Mouse (Mus musculus): ENCODE measurements around the gene Rabggtb. TPM values are rescaled to one million over a fixed set of nuclear protein-coding genes. Genes with fewer than 3 reads are reported as not detected.

Rabggtb gene
- total and polyA plus RNA-seq, 3 experiments = 48.0 to 98.2 (median 81.8) TPM

GRCm38 (mm10) chr3:153943003-153943640 is 30.3 kb upstream of the Rabggtb start:
- H3K27ac ChIP-seq = peak overlapping the region; percentile 94
- DNase-seq = no peak
- no peaks in the 10 kb centered on the region for H3K27me3 ChIP-seq (ENCODE audit: control insufficient read depth, insufficient read depth, low read length)
- no peaks in the 10 kb centered on the region; the same call in 1 of the 2 replicates for H3K79me2 ChIP-seq (replicated peaks; ENCODE audit: control insufficient read depth, insufficient read depth, low read length)
- WGBS = 18% methylated on average over 12 of the region's 12 CpGs
- peak overlapping the region; percentile 33; the same call in 1 of the 2 replicates for H3K9ac ChIP-seq (ENCODE audit: low read depth, low read length)
- peaks cover 5% of the 10 kb centered on the region for H3K4me1 ChIP-seq (ENCODE audit: control insufficient read depth, insufficient read depth, low read length)
- intact Hi-C loops (cut with DNase I) = no loop called here
- no peak for TF ChIP-seq POLR2A (IDR thresholded peaks at IDR 0.05; ENCODE audit: insufficient read depth, low read depth, low read length)
- H3K36me3 ChIP-seq (ENCODE audit: control insufficient read depth, insufficient read depth, low read length) = peaks cover 10% of the 10 kb centered on the region
- peak overlapping the region; percentile 84 for H3K4me3 ChIP-seq

- no peak for TF ChIP-seq POLR2A (IDR thresholded peaks at IDR 0.05; ENCODE audit: insufficient read depth, low read depth, low read length)
- TF ChIP-seq CTCF (IDR thresholded peaks at IDR 0.05) = no peak
- TF ChIP-seq EP300 (IDR thresholded peaks at IDR 0.05; ENCODE audit: insufficient read depth, low read depth, low read length) = no peak
- peak; percentile 31 to 48 for DNase-seq
- Histone ChIP-seq H3K27ac (peak overlapping the region; percentile 94), H3K9ac (ENCODE audit: low read depth, low read length) (no peak overlapping the region), H3K4me1 (ENCODE audit: control insufficient read depth, insufficient read depth, low read length) (peaks cover 5% of the 10 kb centered on the region), H3K4me3 (peak overlapping the region; percentile 8; the same call in 1 of the 2 replicates), H3K27me3 (ENCODE audit: control insufficient read depth, insufficient read depth, low read length) (no peaks in the 10 kb centered on the region), H3K36me3 (ENCODE audit: control insufficient read depth, insufficient read depth, low read length) (peaks cover 10% of the 10 kb centered on the region), H3K79me2 (replicated peaks; ENCODE audit: control insufficient read depth, insufficient read depth, low read length) (no peaks in the 10 kb centered on the region; the same call in 1 of the 2 replicates)
- WGBS = 71% methylated on average over 13 of the region's 13 CpGs
- intact Hi-C loops (cut with DNase I) = no loop called here
Observed at GRCm38 (mm10) chr3:153941613-153942012, 28.8 kb upstream of the Rabggtb start.

- no peak for DNase-seq
- H3K4me1 ChIP-seq (ENCODE audit: control insufficient read depth, insufficient read depth, low read length) = peaks cover 5% of the 10 kb centered on the region
- no peak overlapping the region for H3K9ac ChIP-seq (ENCODE audit: low read depth, low read length)
- intact Hi-C loops (cut with DNase I) = no loop called here
- no peaks in the 10 kb centered on the region for H3K27me3 ChIP-seq (ENCODE audit: control insufficient read depth, insufficient read depth, low read length)
- 86% methylated on average over 9 of the region's 9 CpGs for WGBS
- peaks cover 13% of the 10 kb centered on the region for H3K36me3 ChIP-seq (ENCODE audit: control insufficient read depth, insufficient read depth, low read length)
- H3K27ac ChIP-seq = no peak overlapping the region
- TF ChIP-seq CTCF (IDR thresholded peaks at IDR 0.05) (no peak), POLR2A (IDR thresholded peaks at IDR 0.05; ENCODE audit: insufficient read depth, low read depth, low read length) (no peak), EP300 (IDR thresholded peaks at IDR 0.05; ENCODE audit: insufficient read depth, low read depth, low read length) (no peak)
- H3K4me3 ChIP-seq = no peak overlapping the region
- no peaks in the 10 kb centered on the region; the same call in 1 of the 2 replicates for H3K79me2 ChIP-seq (replicated peaks; ENCODE audit: control insufficient read depth, insufficient read depth, low read length)
Observed at GRCm38 (mm10) chr3:153940486-153940885, 27.7 kb upstream of the Rabggtb start.

- TF ChIP-seq CTCF (IDR thresholded peaks at IDR 0.05) (no peak), POLR2A (IDR thresholded peaks at IDR 0.05; ENCODE audit: insufficient read depth, low read depth, low read length) (no peak)
- Histone ChIP-seq H3K4me1 (ENCODE audit: control insufficient read depth, insufficient read depth, low read length) (peaks cover 4% of the 10 kb centered on the region), H3K27me3 (ENCODE audit: control insufficient read depth, insufficient read depth, low read length) (no peaks in the 10 kb centered on the region), H3K27ac (no peak overlapping the region), H3K4me3 (no peak overlapping the region), H3K9ac (ENCODE audit: low read depth, low read length) (no peak overlapping the region), H3K36me3 (ENCODE audit: control insufficient read depth, insufficient read depth, low read length) (peaks cover 13% of the 10 kb centered on the region), H3K79me2 (replicated peaks; ENCODE audit: control insufficient read depth, insufficient read depth, low read length) (no peaks in the 10 kb centered on the region; the same call in 1 of the 2 replicates)
- 63% methylated on average over 8 of the region's 8 CpGs for WGBS
- DNase-seq = no peak
- intact Hi-C loops (cut with DNase I) = no loop called here
Observed at GRCm38 (mm10) chr3:153940021-153940420, 27.2 kb upstream of the Rabggtb start.

GRCm38 (mm10) chr3:153937116-153937810 is 24.5 kb upstream of the Rabggtb start:
- intact Hi-C loops (cut with DNase I) = no loop called here
- H3K27ac ChIP-seq = no peak overlapping the region; the same call in 1 of the 2 replicates
- H3K9ac ChIP-seq (ENCODE audit: low read depth, low read length) = no peak overlapping the region
- 86% methylated on average over 17 of the region's 17 CpGs for WGBS
- H3K27me3 ChIP-seq (ENCODE audit: control insufficient read depth, insufficient read depth, low read length) = no peaks in the 10 kb centered on the region
- no peak for DNase-seq
- H3K36me3 ChIP-seq (ENCODE audit: control insufficient read depth, insufficient read depth, low read length) = peaks cover 19% of the 10 kb centered on the region
- no peaks in the 10 kb centered on the region for H3K79me2 ChIP-seq (replicated peaks; ENCODE audit: control insufficient read depth, insufficient read depth, low read length)
- H3K4me3 ChIP-seq = no peak overlapping the region
- peaks cover 1% of the 10 kb centered on the region; the same call in 1 of the 2 replicates for H3K4me1 ChIP-seq (ENCODE audit: control insufficient read depth, insufficient read depth, low read length)
- no peak for TF ChIP-seq CTCF (IDR thresholded peaks at IDR 0.05)
- no peak for TF ChIP-seq POLR2A (IDR thresholded peaks at IDR 0.05; ENCODE audit: insufficient read depth, low read depth, low read length)
- TF ChIP-seq EP300 (IDR thresholded peaks at IDR 0.05; ENCODE audit: insufficient read depth, low read depth, low read length) = no peak

GRCm38 (mm10) chr3:153935878-153936277 is 23.1 kb upstream of the Rabggtb start:
- Histone ChIP-seq H3K4me3 (no peak overlapping the region), H3K79me2 (replicated peaks; ENCODE audit: control insufficient read depth, insufficient read depth, low read length) (no peaks in the 10 kb centered on the region), H3K27ac (peak overlapping the region; percentile 76), H3K4me1 (ENCODE audit: control insufficient read depth, insufficient read depth, low read length) (peaks cover 1% of the 10 kb centered on the region; the same call in 1 of the 2 replicates), H3K9ac (ENCODE audit: low read depth, low read length) (peak overlapping the region; percentile 54), H3K27me3 (ENCODE audit: control insufficient read depth, insufficient read depth, low read length) (no peaks in the 10 kb centered on the region), H3K36me3 (ENCODE audit: control insufficient read depth, insufficient read depth, low read length) (peaks cover 16% of the 10 kb centered on the region)
- TF ChIP-seq EP300 (IDR thresholded peaks at IDR 0.05; ENCODE audit: insufficient read depth, low read depth, low read length) (no peak), POLR2A (IDR thresholded peaks at IDR 0.05; ENCODE audit: insufficient read depth, low read depth, low read length) (peak; percentile 74)
- 38% methylated on average over 9 of the region's 9 CpGs for WGBS
- DNase-seq = peak in 1 of 2 experiments; percentile 50
- intact Hi-C loops (cut with DNase I) = no loop called here
